Comparison of ENCODE assay signal across 9 mouse cellular contexts in genomic region chr2:32655826-32656225, GRCm38 (mm10). TPM values are rescaled to one million over a fixed set of nuclear protein-coding genes. Genes with fewer than 3 reads are reported as not detected.
DNase-seq lines count a peak whose midpoint lies in the region; ATAC-seq and TF ChIP-seq lines count a peak whose summit lies in the region.
"Had no signal": no experiment of that assay in that cellular context is flagged by ENCODE, and none has a peak within 500 bp of the region (broad histone marks: within the 10 kb centered on the region; RNA-seq: fewer than 3 reads in every experiment).

No protein-coding gene starts in this region.

- peak overlapping the region; percentile 2; the same call in 1 of the 2 replicates for H3K4me2 ChIP-seq in heart, embryonic 11.5 days

- no peaks in the 10 kb centered on the region for H3K27me3 ChIP-seq in testis, adult 2 months (ENCODE audit: control insufficient read depth, insufficient read depth, low read length)
- H3K27me3 ChIP-seq in heart, embryonic 11.5 days (ENCODE audit: control insufficient read depth, insufficient read depth, low read length) = no peaks in the 10 kb centered on the region
- H3K27me3 ChIP-seq in splenic B cell, adult 2 months (ENCODE audit: control insufficient read depth, insufficient read depth, low read length, poor library complexity, severe bottlenecking) = no peaks in the 10 kb centered on the region

- no peak for TF ChIP-seq POLR2A in testis, adult 2 months (IDR thresholded peaks at IDR 0.05; ENCODE audit: control insufficient read depth, low read depth, low read length)

- H3K27ac ChIP-seq in testis, adult 2 months (ENCODE audit: control insufficient read depth, insufficient read depth, low read depth, low read length) = peak overlapping the region; percentile 26; the same call in 1 of the 2 replicates
- H3K27ac ChIP-seq in heart, embryonic 11.5 days (ENCODE audit: low read depth, low read length) = peak overlapping the region; percentile 86

- 31% methylated on average over 12 of the region's 12 CpGs for WGBS in heart, embryonic 11.5 days (ENCODE audit: insufficient replicate concordance)

- H3K9me3 ChIP-seq in heart, embryonic 11.5 days (replicated peaks; ENCODE audit: control insufficient read depth, low read length) = no peaks in the 10 kb centered on the region

- H3K4me3 ChIP-seq in testis, adult 2 months (ENCODE audit: control insufficient read depth, low read depth, low read length) = no peak overlapping the region
- no peak overlapping the region for H3K4me3 ChIP-seq in heart, embryonic 11.5 days (ENCODE audit: low read depth, low read length)
- H3K4me3 ChIP-seq: myocyte had no signal

- no peaks in the 10 kb centered on the region for H3K4me1 ChIP-seq in testis, adult 2 months (ENCODE audit: control insufficient read depth, insufficient read depth, low read length)
- H3K4me1 ChIP-seq in heart, embryonic 11.5 days (ENCODE audit: control insufficient read depth, insufficient read depth, low read length) = peaks cover 33% of the 10 kb centered on the region

- H3K36me3 ChIP-seq in testis, adult 2 months (ENCODE audit: control insufficient read depth, insufficient read depth, low read length) = no peaks in the 10 kb centered on the region
- H3K36me3 ChIP-seq in heart, embryonic 11.5 days (ENCODE audit: control insufficient read depth, insufficient read depth, low read length) = no peaks in the 10 kb centered on the region
- H3K36me3 ChIP-seq in splenic B cell, adult 2 months (ENCODE audit: control insufficient read depth, insufficient read depth, low read length, poor library complexity, severe bottlenecking) = no peaks in the 10 kb centered on the region

- TF ChIP-seq CTCF in testis, adult 2 months (IDR thresholded peaks at IDR 0.05; ENCODE audit: control insufficient read depth, insufficient read depth, insufficient replicate concordance, low read depth, low read length) = no peak

- peak; percentile 70 for ATAC-seq in heart, embryonic 11.5 days (replicated peaks; ENCODE audit: insufficient number of reproducible peaks, low FRiP score, low TSS enrichment)
- no peak for ATAC-seq in frontal cortex, adult (ENCODE audit: low TSS enrichment)

- no peak for DNase-seq in testis, postnatal 10 days (ENCODE audit: low spot score)
- peak; percentile 76 to 84 for DNase-seq in kidney, postnatal 4 days
- peak; percentile 45 for DNase-seq in splenic B cell, adult 2 months (ENCODE audit: low read depth, low spot score)
- no peak for DNase-seq in layer of hippocampus, postnatal 14 days (ENCODE audit: low spot score in 2 of 2)
- DNase-seq in right cerebral cortex, postnatal 10 days (ENCODE audit: low spot score in 2 of 2) = no peak

- H3K9ac ChIP-seq in heart, embryonic 11.5 days (ENCODE audit: low read depth, low read length) = peak overlapping the region; percentile 22; the same call in 1 of the 2 replicates

RNA-seq across cellular contexts. Expression of gene Eng, which starts 9.4 kb away (rescaled TPM):
- 6.5 and 7.9 TPM in 2 replicates for polyA plus RNA-seq in testis, adult 2 months (2012; rRNA removed)
- polyA plus RNA-seq in heart, embryonic 11.5 days (2014; fragmentation: Nextera tagmentation; extraction: Ambion mirVana) = 113 and 127 TPM in 2 replicates
- 10 to 100 TPM; 27.0 to 28.8 TPM for total RNA-seq in layer of hippocampus, postnatal 14 days (2021)

RNA-seq across cellular contexts. Expression of gene Ak1, which starts 34.3 kb away (rescaled TPM):
- 172 and 177 TPM in 2 replicates for polyA plus RNA-seq in testis, adult 2 months (2012; rRNA removed)
- polyA plus RNA-seq in heart, embryonic 11.5 days (2014; fragmentation: Nextera tagmentation; extraction: Ambion mirVana) = 212 and 221 TPM in 2 replicates
- total RNA-seq in layer of hippocampus, postnatal 14 days (2021) = 100 to 1,000 TPM; 124 to 125 TPM

RNA-seq across cellular contexts. Expression of gene Fpgs, which starts 48.1 kb away (rescaled TPM):
- 39.4 and 45.3 TPM in 2 replicates for polyA plus RNA-seq in testis, adult 2 months (2012; rRNA removed)
- 14.5 and 15.3 TPM in 2 replicates for polyA plus RNA-seq in heart, embryonic 11.5 days (2014; fragmentation: Nextera tagmentation; extraction: Ambion mirVana)
- total RNA-seq in layer of hippocampus, postnatal 14 days (2021) = 10 to 100 TPM; 11.6 to 13.0 TPM

RNA-seq across cellular contexts. Expression of gene St6galnac6, which starts 56.3 kb away (rescaled TPM):
- 17.6 and 24.7 TPM in 2 replicates for polyA plus RNA-seq in testis, adult 2 months (2012; rRNA removed)
- 8.3 and 9.3 TPM in 2 replicates for polyA plus RNA-seq in heart, embryonic 11.5 days (2014; fragmentation: Nextera tagmentation; extraction: Ambion mirVana)
- 100 to 1,000 TPM in 1 of 2 experiments, 10 to 100 TPM in 1; 99.0 to 106 TPM for total RNA-seq in layer of hippocampus, postnatal 14 days (2021)

RNA-seq across cellular contexts. Expression of gene Cdk9, which starts 57.0 kb away (rescaled TPM):
- 105 and 121 TPM in 2 replicates for polyA plus RNA-seq in testis, adult 2 months (2012; rRNA removed)
- 53.8 and 61.2 TPM in 2 replicates for polyA plus RNA-seq in heart, embryonic 11.5 days (2014; fragmentation: Nextera tagmentation; extraction: Ambion mirVana)
- total RNA-seq in layer of hippocampus, postnatal 14 days (2021) = 10 to 100 TPM; 88.8 to 91.1 TPM

Comparison
In these comparisons a context has a peak if more than half of its experiments do, and no peak if none do; other contexts are left out.
1. DNase-seq: peak in kidney, postnatal 4 days (2 of 2) and splenic B cell, adult 2 months (single experiment); none in testis, postnatal 10 days (single experiment), layer of hippocampus, postnatal 14 days (0 of 2) and right cerebral cortex, postnatal 10 days (0 of 2).
2. RNA of gene Eng, which starts 9.4 kb away (polyA plus RNA-seq): 113 to 127 TPM in heart, embryonic 11.5 days; 6.5 to 7.9 TPM in testis, adult 2 months; every median in the first group is over 10 times any median in the second.